In genomic region chr1:85703245-85704186, GRCm38 (mm10) we compare ENCODE assay signal across 8 mouse cellular contexts. TPM values are rescaled to one million over a fixed set of nuclear protein-coding genes. Genes with fewer than 3 reads are reported as not detected.
A peak's percentile ranks its signal among the peaks of the same experiment; 100 is the strongest.
DNase-seq lines count a peak whose midpoint lies in the region; ATAC-seq lines count a peak whose summit lies in the region.

No protein-coding gene starts in this region.

- DNase-seq in B cell, adult 2 months = peak; percentile 97 to 98
- peak; percentile 64 for DNase-seq in brain, embryonic 18.5 days (ENCODE audit: low read depth, low spot score)
- peak; percentile 92 for DNase-seq in liver
- peak; percentile 92 to 94 for DNase-seq in monocyte, adult 2 months (ENCODE audit: low read depth in 1 of 2, low spot score in 2 of 2)
- peak; percentile 95 to 96 for DNase-seq in spleen, postnatal 36 days (ENCODE audit: low spot score in 2 of 2)

- no peaks in the 10 kb centered on the region for H3K36me3 ChIP-seq in erythroblast, embryonic 14.5 days (ENCODE audit: control insufficient read depth)
- H3K36me3 ChIP-seq in heart, embryonic 12.5 days = no peaks in the 10 kb centered on the region
- H3K36me3 ChIP-seq in kidney, embryonic 16.5 days (ENCODE audit: insufficient read depth, low read length) = no peaks in the 10 kb centered on the region

- peak overlapping the region; percentile 59; the same call in 1 of the 2 replicates for H3K9ac ChIP-seq in heart, embryonic 12.5 days
- peak overlapping the region; percentile 46 for H3K9ac ChIP-seq in kidney, embryonic 16.5 days (replicated peaks; ENCODE audit: low read length)

- peak overlapping the region; percentile 56 for H3K4me2 ChIP-seq in heart, embryonic 12.5 days
- H3K4me2 ChIP-seq in kidney, embryonic 16.5 days (replicated peaks; ENCODE audit: low read depth, low read length) = peak overlapping the region; percentile 60

- no peaks in the 10 kb centered on the region for H3K27me3 ChIP-seq in erythroblast, embryonic 14.5 days (ENCODE audit: control insufficient read depth)
- H3K27me3 ChIP-seq in heart, embryonic 12.5 days (replicated peaks) = no peaks in the 10 kb centered on the region
- H3K27me3 ChIP-seq in kidney, embryonic 16.5 days (ENCODE audit: insufficient read depth, low read length) = no peaks in the 10 kb centered on the region

- peaks cover 10% of the 10 kb centered on the region for H3K4me1 ChIP-seq in erythroblast, embryonic 14.5 days (ENCODE audit: control insufficient read depth)
- peaks cover 10% of the 10 kb centered on the region for H3K4me1 ChIP-seq in heart, embryonic 12.5 days (replicated peaks)
- no peaks in the 10 kb centered on the region for H3K4me1 ChIP-seq in kidney, embryonic 16.5 days (ENCODE audit: insufficient read depth, low read length)

- H3K27ac ChIP-seq in heart, embryonic 12.5 days (ENCODE audit: poor library complexity, severe bottlenecking) = peak overlapping the region; percentile 93
- no peak overlapping the region for H3K27ac ChIP-seq in kidney, embryonic 16.5 days (ENCODE audit: low read length)

- no peaks in the 10 kb centered on the region for H3K9me3 ChIP-seq in erythroblast, embryonic 14.5 days (ENCODE audit: control insufficient read depth, low read length)
- no peaks in the 10 kb centered on the region for H3K9me3 ChIP-seq in heart, embryonic 12.5 days (replicated peaks)
- H3K9me3 ChIP-seq in kidney, embryonic 16.5 days (ENCODE audit: low read length) = no peaks in the 10 kb centered on the region

- peak; percentile 95 for ATAC-seq in heart, embryonic 12.5 days (ENCODE audit: insufficient number of reproducible peaks, low FRiP score)
- peak; percentile 97 for ATAC-seq in kidney, embryonic 16.5 days (ENCODE audit: low FRiP score, low TSS enrichment)

- WGBS in heart, embryonic 12.5 days = 7% methylated on average over 22 of the region's 22 CpGs
- 22% methylated on average over 22 of the region's 22 CpGs for WGBS in kidney, embryonic 16.5 days

- peak overlapping the region; percentile 50 for H3K4me3 ChIP-seq in erythroblast, embryonic 14.5 days (replicated peaks)
- peak overlapping the region; percentile 41 for H3K4me3 ChIP-seq in heart, embryonic 12.5 days
- peak overlapping the region; percentile 47 for H3K4me3 ChIP-seq in kidney, embryonic 16.5 days (ENCODE audit: low read length)

RNA-seq across cellular contexts. Expression of gene Sp100, which starts 53.7 kb away (rescaled TPM):
- polyA plus RNA-seq in erythroblast, embryonic 14.5 days (2012) = 0.02 TPM in 2 replicates
- polyA plus RNA-seq in heart, embryonic 12.5 days (2016; fragmentation: Nextera tagmentation; extraction: Ambion mirVana) = 0.88 and 1.2 TPM in 2 replicates
- 2.8 and 3.3 TPM in 2 replicates for polyA plus RNA-seq in kidney, embryonic 16.5 days (2015; fragmentation: Nextera tagmentation; extraction: Ambion mirVana)
